Mouse (Mus musculus) thymus, adult 2 months (tissue): ENCODE data around the gene Bsnd.

ENCODE experiments used
- CTCF ChIP-seq: fragments of 200-500 bp; IDR thresholded peaks from 2 replicates; pipeline ENCODE4 v1.5.1; 2012; ENCODE audit warnings: mild to moderate bottlenecking, control low read depth, low read length, moderate library complexity, borderline replicate concordance; ENCODE audit not compliant: control insufficient read depth, poor library complexity, insufficient read depth; ENCODE audit errors: extremely low read depth
- POLR2A ChIP-seq: fragments of 200-500 bp; IDR thresholded peaks from 2 replicates; pipeline ENCODE4 v1.6.1; 2012; ENCODE audit warnings: mild to moderate bottlenecking, low read length, control low read depth, moderate library complexity; ENCODE audit not compliant: control insufficient read depth, poor library complexity, insufficient read depth; ENCODE audit errors: extremely low read depth

DNA sequence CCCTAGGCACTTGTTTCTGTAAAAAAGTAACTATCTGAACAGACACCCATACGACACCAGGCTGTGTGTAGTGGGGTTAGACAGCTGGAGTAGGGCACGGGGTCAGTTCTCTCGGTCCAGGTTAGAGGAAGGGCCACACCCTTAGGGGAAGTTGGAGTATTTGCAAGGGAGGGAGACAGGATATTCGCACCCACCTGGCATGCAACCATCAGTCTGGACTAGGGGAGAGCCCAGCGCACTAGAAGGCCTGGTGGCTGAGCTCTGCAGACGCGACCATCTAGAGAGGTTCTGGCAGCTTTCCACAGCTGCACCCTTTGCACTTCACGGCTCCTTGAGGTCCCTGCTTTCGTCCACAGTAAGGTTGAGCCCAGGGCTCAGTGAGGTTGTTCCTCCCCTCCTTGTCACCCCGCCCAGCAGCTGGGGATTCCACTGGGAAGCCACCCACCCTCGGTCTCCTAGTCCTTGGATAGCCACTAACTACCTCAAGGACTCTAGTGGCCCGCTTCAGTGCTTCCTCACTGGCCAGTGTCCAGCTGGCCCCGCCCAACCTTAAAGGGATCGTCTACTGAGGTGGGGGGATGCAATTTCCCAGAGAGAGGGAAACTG lies 13.5 kb upstream of the Bsnd start:
- TF ChIP-seq POLR2A (no peak), CTCF (no peak)
